Mouse (Mus musculus): ENCODE results near the gene Arid5b.

Gene Arid5b

GRCm38 (mm10) chr10:68134071-68134470 is 144.5 kb downstream of the Arid5b start:
- DNase-seq = no peak

GRCm38 (mm10) chr10:68132636-68133035 is 145.9 kb downstream of the Arid5b start:
- DNase-seq = peak; percentile 48

- no peak for DNase-seq
These were observed 146.4 kb downstream of the Arid5b start for GRCm38 (mm10) chr10:68132154-68132553.

GRCm38 (mm10) chr10:68129651-68130050 is 148.9 kb downstream of the Arid5b start:
- DNase-seq = no peak

- DNase-seq = no peak
These were observed 149.5 kb downstream of the Arid5b start for GRCm38 (mm10) chr10:68129009-68129408.

- no peak for DNase-seq
These were observed 150.1 kb downstream of the Arid5b start for GRCm38 (mm10) chr10:68128441-68128848.

- no peak for DNase-seq
These were observed 150.8 kb downstream of the Arid5b start for GRCm38 (mm10) chr10:68127604-68128256.

GRCm38 (mm10) chr10:68127104-68127503 is 151.4 kb downstream of the Arid5b start:
- no peak for DNase-seq

- no peak for DNase-seq
These were observed 152.0 kb downstream of the Arid5b start for GRCm38 (mm10) chr10:68126551-68126950.

GRCm38 (mm10) chr10:68125919-68126550 is 152.5 kb downstream of the Arid5b start:
- no peak for DNase-seq

- DNase-seq = no peak
These were observed 153.6 kb downstream of the Arid5b start for GRCm38 (mm10) chr10:68124985-68125384.

- no peak for DNase-seq
These were observed 155.1 kb downstream of the Arid5b start for GRCm38 (mm10) chr10:68123446-68123845.

- DNase-seq = no peak
These were observed 156.6 kb downstream of the Arid5b start for GRCm38 (mm10) chr10:68121960-68122359.

- no peak for DNase-seq
These were observed 157.3 kb downstream of the Arid5b start for GRCm38 (mm10) chr10:68121251-68121650.

- no peak for DNase-seq
These were observed 158.5 kb downstream of the Arid5b start for GRCm38 (mm10) chr10:68120011-68120410.

GRCm38 (mm10) chr10:68119285-68119684 is 159.3 kb downstream of the Arid5b start:
- no peak for DNase-seq

GRCm38 (mm10) chr10:68114955-68115354 is 163.6 kb downstream of the Arid5b start:
- no peak for DNase-seq

GRCm38 (mm10) chr10:68113645-68114044 is 164.9 kb downstream of the Arid5b start:
- DNase-seq = peak; percentile 15 to 25

GRCm38 (mm10) chr10:68112983-68113382 is 165.6 kb downstream of the Arid5b start:
- DNase-seq = no peak

GRCm38 (mm10) chr10:68110607-68111006 is 167.9 kb downstream of the Arid5b start:
- DNase-seq = no peak

GRCm38 (mm10) chr10:68110182-68110581 is 168.4 kb downstream of the Arid5b start:
- no peak for DNase-seq

GRCm38 (mm10) chr10:68109651-68110050 is 168.9 kb downstream of the Arid5b start:
- no peak for DNase-seq

GRCm38 (mm10) chr10:68107716-68108115 is 170.8 kb downstream of the Arid5b start:
- DNase-seq = no peak

GRCm38 (mm10) chr10:68106351-68106950 is 172.1 kb downstream of the Arid5b start:
- DNase-seq = no peak
